ENCODE assay signal across 9 mouse cellular contexts in genomic region chr6:34660724-34661123, GRCm38 (mm10).
DNase-seq lines count a peak whose midpoint lies in the region; ATAC-seq lines count a peak whose summit lies in the region.
"Had no signal": no experiment of that assay in that cellular context is flagged by ENCODE, and none has a peak within 500 bp of the region (broad histone marks: within the 10 kb centered on the region; RNA-seq: fewer than 3 reads in every experiment).

No protein-coding gene starts in this region.

- ATAC-seq in limb, embryonic 12.5 days (ENCODE audit: insufficient number of reproducible peaks, insufficient read depth, low FRiP score, low TSS enrichment, low read depth), result no peak
- no peak for ATAC-seq in embryonic facial prominence, embryonic 12.5 days (ENCODE audit: insufficient number of reproducible peaks, insufficient read depth, low FRiP score, low TSS enrichment)
- no peak for ATAC-seq in inflammation-experienced regulatory T-cells, adult 6 months
- ATAC-seq in megakaryocyte-erythroid progenitor cell, adult 5-6 weeks (replicated peaks; ENCODE audit: low FRiP score, low TSS enrichment, poor library complexity, severe bottlenecking), result no peak

- no peaks in the 10 kb centered on the region for H3K27me3 ChIP-seq in limb, embryonic 12.5 days
- H3K27me3 ChIP-seq in limb, embryonic 10.5 days (ENCODE audit: low read depth, poor library complexity, severe bottlenecking), result no peaks in the 10 kb centered on the region
- H3K27me3 ChIP-seq in embryonic facial prominence, embryonic 12.5 days, result no peaks in the 10 kb centered on the region

- no peak overlapping the region for H3K9ac ChIP-seq in limb, embryonic 12.5 days (replicated peaks)
- no peak overlapping the region for H3K9ac ChIP-seq in embryonic facial prominence, embryonic 12.5 days

- no peak for DNase-seq in limb, embryonic 10.5 days (ENCODE audit: low spot score)
- peak; percentile 29 to 43 for DNase-seq in adrenal gland, postnatal 36 days
- peak; percentile 61 for DNase-seq in kidney, postnatal 4 days
- no peak for DNase-seq in natural killer cell, adult 2 months (ENCODE audit: low spot score in 2 of 2)

- no peaks in the 10 kb centered on the region for H3K9me3 ChIP-seq in limb, embryonic 12.5 days
- no peaks in the 10 kb centered on the region for H3K9me3 ChIP-seq in limb, embryonic 10.5 days (replicated peaks)
- H3K9me3 ChIP-seq in embryonic facial prominence, embryonic 12.5 days, result no peaks in the 10 kb centered on the region

- H3K4me3 ChIP-seq in limb, embryonic 12.5 days (replicated peaks), result no peak overlapping the region
- H3K4me3 ChIP-seq in limb, embryonic 10.5 days, result no peak overlapping the region
- H3K4me3 ChIP-seq in embryonic facial prominence, embryonic 12.5 days, result no peak overlapping the region

- H3K4me1 ChIP-seq in limb, embryonic 12.5 days (replicated peaks), result 0 out of 2 replicates have a peak, but pooled peaks cover 4% of the 10 kb centered on the region
- no peaks in the 10 kb centered on the region for H3K4me1 ChIP-seq in limb, embryonic 10.5 days
- H3K4me1 ChIP-seq in embryonic facial prominence, embryonic 12.5 days, result no peaks in the 10 kb centered on the region

- 49% methylated on average over 8 of the region's 8 CpGs for WGBS in limb, embryonic 12.5 days
- WGBS in limb, embryonic 10.5 days, result 58% methylated on average over 8 of the region's 8 CpGs
- 68% methylated on average over 8 of the region's 8 CpGs for WGBS in embryonic facial prominence, embryonic 12.5 days

- 0 out of 2 replicates have a peak overlapping the region, but pooled peaks have one; percentile 4 for H3K27ac ChIP-seq in limb, embryonic 12.5 days
- no peak overlapping the region for H3K27ac ChIP-seq in limb, embryonic 10.5 days
- H3K27ac ChIP-seq in embryonic facial prominence, embryonic 12.5 days, result 0 out of 2 replicates have a peak overlapping the region, but pooled peaks have one; percentile 20
- H3K27ac ChIP-seq: macrophage had no signal

- no peak overlapping the region for H3K4me2 ChIP-seq in limb, embryonic 12.5 days
- H3K4me2 ChIP-seq in embryonic facial prominence, embryonic 12.5 days (replicated peaks), result no peak overlapping the region

- peaks cover 5% of the 10 kb centered on the region; the same call in 1 of the 2 replicates for H3K36me3 ChIP-seq in limb, embryonic 12.5 days
- H3K36me3 ChIP-seq in limb, embryonic 10.5 days, result no peaks in the 10 kb centered on the region
- peaks cover 6% of the 10 kb centered on the region; the same call in 1 of the 2 replicates for H3K36me3 ChIP-seq in embryonic facial prominence, embryonic 12.5 days

Comparison
In these comparisons a context has a peak if more than half of its experiments do, and no peak if none do; other contexts are left out.
1. DNase-seq: peak in adrenal gland, postnatal 36 days (2 of 2) and kidney, postnatal 4 days (2 of 2); none in limb, embryonic 10.5 days (single experiment) and natural killer cell, adult 2 months (0 of 2).